Mouse (Mus musculus) cerebellum, adult 2 months (tissue): ENCODE measurements at regions not wholly inside any gene's neighbourhood (a gene's known extent, or its start where the extent isn't known, plus 50 kb on each side); places are given as distances from the start of the nearest gene placed in this dataset.

ENCODE experiments used
- CTCF ChIP-seq: fragments of 200-500 bp; IDR thresholded peaks from 2 replicates; pipeline ENCODE4 v1.5.1; 2011; ENCODE audit warnings: low read depth, mild to moderate bottlenecking, control low read depth, low read length, moderate library complexity, borderline replicate concordance; ENCODE audit not compliant: insufficient read depth
- POLR2A ChIP-seq: fragments of 200-500 bp; IDR thresholded peaks from 2 replicates; pipeline ENCODE4 v1.6.1; 2011; ENCODE audit warnings: low read length, control low read depth, borderline replicate concordance; ENCODE audit not compliant: insufficient read depth

- TF ChIP-seq CTCF (no peak), POLR2A (no peak)
Observed at GRCm38 (mm10) chr10:44857444-44857843, 209.6 kb upstream of the Prep start.
